Mouse (Mus musculus): ENCODE data around the gene Dagla. TPM values are rescaled to one million over a fixed set of nuclear protein-coding genes. Genes with fewer than 3 reads are reported as not detected.

The Dagla gene
- polyA plus RNA-seq, 1 experiment from 2014 or later = 6.1 TPM

- WGBS = 76% methylated on average over 4 of the region's 4 CpGs
- Histone ChIP-seq H3K9me3 (no peaks in the 10 kb centered on the region), H3K4me2 (no peak overlapping the region), H3K27ac (no peak overlapping the region), H3K36me3 (no peaks in the 10 kb centered on the region), H3K4me1 (replicated peaks) (peaks cover 6% of the 10 kb centered on the region), H3K9ac (no peak overlapping the region), H3K27me3 (no peaks in the 10 kb centered on the region), H3K4me3 (no peak overlapping the region)
- no peak for ATAC-seq (ENCODE audit: low FRiP score)
These were observed 81.1 kb downstream of the Dagla start for GRCm38 (mm10) chr19:10223561-10223960.

- no peaks in the 10 kb centered on the region for H3K36me3 ChIP-seq
- H3K27me3 ChIP-seq = no peaks in the 10 kb centered on the region
- H3K9me3 ChIP-seq = no peaks in the 10 kb centered on the region
- ATAC-seq (ENCODE audit: low FRiP score) = no peak
- WGBS = 37% methylated on average over 8 of the region's 8 CpGs
- H3K4me3 ChIP-seq = no peak overlapping the region
- H3K4me1 ChIP-seq (replicated peaks) = peaks cover 6% of the 10 kb centered on the region
- no peak overlapping the region for H3K4me2 ChIP-seq
- no peak overlapping the region for H3K27ac ChIP-seq
- H3K9ac ChIP-seq = no peak overlapping the region
These were observed 82.0 kb downstream of the Dagla start for GRCm38 (mm10) chr19:10222656-10223055.

- Histone ChIP-seq H3K36me3 (no peaks in the 10 kb centered on the region), H3K27me3 (no peaks in the 10 kb centered on the region), H3K9me3 (no peaks in the 10 kb centered on the region), H3K4me3 (no peak overlapping the region), H3K9ac (no peak overlapping the region), H3K4me1 (replicated peaks) (peaks cover 6% of the 10 kb centered on the region), H3K4me2 (no peak overlapping the region), H3K27ac (no peak overlapping the region)
- WGBS = 61% methylated on average over 4 of the region's 4 CpGs
- no peak for ATAC-seq (ENCODE audit: low FRiP score)
These were observed 83.1 kb downstream of the Dagla start for GRCm38 (mm10) chr19:10221585-10221984.

- Histone ChIP-seq H3K9ac (no peak overlapping the region), H3K4me2 (no peak overlapping the region), H3K36me3 (no peaks in the 10 kb centered on the region), H3K4me1 (replicated peaks) (no peaks in the 10 kb centered on the region), H3K27me3 (no peaks in the 10 kb centered on the region), H3K27ac (no peak overlapping the region), H3K4me3 (no peak overlapping the region), H3K9me3 (no peaks in the 10 kb centered on the region)
- WGBS = 74% methylated on average over 6 of the region's 6 CpGs
- no peak for ATAC-seq (ENCODE audit: low FRiP score)
These were observed 85.1 kb downstream of the Dagla start for GRCm38 (mm10) chr19:10219593-10219992.

GRCm38 (mm10) chr19:10219108-10219507 is 85.6 kb downstream of the Dagla start:
- Histone ChIP-seq H3K4me2 (no peak overlapping the region), H3K27ac (no peak overlapping the region), H3K9me3 (no peaks in the 10 kb centered on the region), H3K4me3 (no peak overlapping the region), H3K4me1 (replicated peaks) (no peaks in the 10 kb centered on the region), H3K9ac (no peak overlapping the region), H3K36me3 (no peaks in the 10 kb centered on the region), H3K27me3 (no peaks in the 10 kb centered on the region)
- WGBS = 54% methylated on average over 3 of the region's 3 CpGs
- ATAC-seq (ENCODE audit: low FRiP score) = no peak

- H3K4me2 ChIP-seq = no peak overlapping the region
- ATAC-seq (ENCODE audit: low FRiP score) = no peak
- H3K27ac ChIP-seq = no peak overlapping the region
- H3K4me3 ChIP-seq = no peak overlapping the region
- H3K9ac ChIP-seq = no peak overlapping the region
- WGBS = 82% methylated on average over 8 of the region's 8 CpGs
- H3K27me3 ChIP-seq = no peaks in the 10 kb centered on the region
- no peaks in the 10 kb centered on the region for H3K9me3 ChIP-seq
- no peaks in the 10 kb centered on the region for H3K4me1 ChIP-seq (replicated peaks)
- H3K36me3 ChIP-seq = peaks cover 21% of the 10 kb centered on the region
These were observed 88.6 kb downstream of the Dagla start for GRCm38 (mm10) chr19:10216101-10216500.

- Histone ChIP-seq H3K4me3 (no peak overlapping the region), H3K27ac (no peak overlapping the region), H3K4me2 (no peak overlapping the region), H3K36me3 (peaks cover 43% of the 10 kb centered on the region), H3K4me1 (replicated peaks) (no peaks in the 10 kb centered on the region), H3K9me3 (no peaks in the 10 kb centered on the region), H3K27me3 (no peaks in the 10 kb centered on the region), H3K9ac (no peak overlapping the region)
- ATAC-seq (ENCODE audit: low FRiP score) = no peak
- 88% methylated on average over 10 of the region's 10 CpGs for WGBS
These were observed 90.7 kb downstream of the Dagla start for GRCm38 (mm10) chr19:10213796-10214471.

- Histone ChIP-seq H3K36me3 (peaks cover 72% of the 10 kb centered on the region), H3K9me3 (no peaks in the 10 kb centered on the region), H3K4me3 (no peak overlapping the region), H3K4me1 (replicated peaks) (no peaks in the 10 kb centered on the region), H3K4me2 (no peak overlapping the region), H3K9ac (no peak overlapping the region), H3K27me3 (no peaks in the 10 kb centered on the region), H3K27ac (no peak overlapping the region)
- 85% methylated on average over 4 of the region's 4 CpGs for WGBS
- ATAC-seq (ENCODE audit: low FRiP score) = no peak
These were observed 93.8 kb downstream of the Dagla start for GRCm38 (mm10) chr19:10210885-10211284.

- Histone ChIP-seq H3K9me3 (no peaks in the 10 kb centered on the region), H3K4me2 (no peak overlapping the region), H3K36me3 (peaks cover 74% of the 10 kb centered on the region), H3K4me3 (no peak overlapping the region), H3K4me1 (replicated peaks) (peaks cover 12% of the 10 kb centered on the region), H3K9ac (no peak overlapping the region), H3K27me3 (no peaks in the 10 kb centered on the region), H3K27ac (no peak overlapping the region)
- WGBS = 89% methylated on average over 3 of the region's 3 CpGs
- no peak for ATAC-seq (ENCODE audit: low FRiP score)
These were observed 95.8 kb downstream of the Dagla start for GRCm38 (mm10) chr19:10208851-10209250.

GRCm38 (mm10) chr19:10205051-10205450 is 99.6 kb downstream of the Dagla start:
- peaks cover 51% of the 10 kb centered on the region for H3K36me3 ChIP-seq
- H3K4me3 ChIP-seq = peak overlapping the region; percentile 64
- ATAC-seq (ENCODE audit: low FRiP score) = no peak
- H3K9ac ChIP-seq = peak overlapping the region; percentile 88; the same call in 1 of the 2 replicates
- WGBS = 75% methylated on average over 6 of the region's 6 CpGs
- peak overlapping the region; percentile 85; the same call in 1 of the 2 replicates for H3K27ac ChIP-seq
- no peaks in the 10 kb centered on the region for H3K27me3 ChIP-seq
- peak overlapping the region; percentile 78 for H3K4me2 ChIP-seq
- H3K9me3 ChIP-seq = no peaks in the 10 kb centered on the region
- H3K4me1 ChIP-seq (replicated peaks) = peaks cover 21% of the 10 kb centered on the region

GRCm38 (mm10) chr19:10204616-10205001 is 100.1 kb downstream of the Dagla start:
- H3K36me3 ChIP-seq = peaks cover 51% of the 10 kb centered on the region
- H3K9me3 ChIP-seq = no peaks in the 10 kb centered on the region
- H3K4me2 ChIP-seq = peak overlapping the region; percentile 78
- peak overlapping the region; percentile 64 for H3K4me3 ChIP-seq
- H3K27me3 ChIP-seq = no peaks in the 10 kb centered on the region
- peak overlapping the region; percentile 88 for H3K9ac ChIP-seq
- WGBS = 3% methylated on average over 5 of the region's 5 CpGs
- peak; percentile 23 for ATAC-seq (ENCODE audit: low FRiP score)
- peaks cover 21% of the 10 kb centered on the region for H3K4me1 ChIP-seq (replicated peaks)
- peak overlapping the region; percentile 85 for H3K27ac ChIP-seq

GRCm38 (mm10) chr19:10203848-10204615 is 100.6 kb downstream of the Dagla start, which contains the start of the genes Tmem258 and Fen1:
TSS of gene Tmem258 (plus strand) at chr19:10204014.
TSS of gene Fen1 (minus strand) at chr19:10204169.
- H3K4me2 ChIP-seq = peak within 1 kb of the TSS; percentile 78
- peak within 1 kb of the TSS; percentile 85 for H3K27ac ChIP-seq
- H3K36me3 ChIP-seq = peaks cover 51% of the 10 kb centered on the region
- H3K4me3 ChIP-seq = peak within 1 kb of the TSS; percentile 64
- peak; percentile 94 for ATAC-seq (ENCODE audit: low FRiP score)
- peak within 1 kb of the TSS; percentile 88 for H3K9ac ChIP-seq
- H3K9me3 ChIP-seq = no peaks in the 10 kb centered on the region
- H3K27me3 ChIP-seq = no peaks in the 10 kb centered on the region
- peaks cover 21% of the 10 kb centered on the region for H3K4me1 ChIP-seq (replicated peaks)
- whole genome bisulfite sequencing = under 1% methylated on average over 40 of the region's 40 CpGs

Data from hindbrain, embryonic 13.5 days (tissue).